Mouse (Mus musculus): ENCODE data around the gene Trp53i11. TPM values are rescaled to one million over a fixed set of nuclear protein-coding genes. Genes with fewer than 3 reads are reported as not detected.

The Trp53i11 gene
- polyA plus RNA-seq, 1 experiment: 0.65 TPM

DNA sequence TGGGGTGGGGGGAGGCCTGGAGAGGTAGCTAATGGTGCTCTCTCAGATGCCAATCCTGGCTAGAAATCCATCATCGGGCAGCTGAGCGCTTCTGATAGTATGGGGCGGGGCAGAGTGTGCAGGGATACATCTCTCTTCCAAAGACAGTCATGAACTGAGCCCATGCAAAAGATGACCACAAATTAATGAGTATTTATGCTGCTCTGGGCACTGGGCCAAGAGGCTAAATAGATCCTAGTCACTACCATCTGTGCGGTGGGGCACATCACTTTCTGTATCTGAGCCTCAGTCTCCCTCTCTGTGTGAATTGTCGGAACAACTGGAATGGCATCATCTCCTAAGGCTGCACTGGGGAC, 16.5 kb upstream of the Trp53i11 start:
- Histone ChIP-seq H3K79me2 (ENCODE audit: control insufficient read depth, insufficient read depth) (no peaks in the 10 kb centered on the region), H3K4me3 (no peak overlapping the region), H3K27me3 (ENCODE audit: control insufficient read depth, insufficient read depth, insufficient read length) (peaks cover 51% of the 10 kb centered on the region), H3ac (ENCODE audit: control insufficient read depth, insufficient read length) (no peak overlapping the region), H3K36me3 (ENCODE audit: control insufficient read depth, insufficient read depth) (no peaks in the 10 kb centered on the region), H3K4me2 (ENCODE audit: low read depth) (no peak overlapping the region)
- TF ChIP-seq POLR2A (IDR thresholded peaks at IDR 0.05; ENCODE audit: insufficient read length, low read depth) (no peak), SRF (IDR thresholded peaks at IDR 0.05; ENCODE audit: control insufficient read depth, insufficient read length, low read depth) (no peak)

- Histone ChIP-seq H3K4me3 (no peak overlapping the region), H3K27me3 (ENCODE audit: control insufficient read depth, insufficient read depth, insufficient read length) (peaks cover 40% of the 10 kb centered on the region), H3K4me2 (ENCODE audit: low read depth) (no peak overlapping the region), H3K79me2 (ENCODE audit: control insufficient read depth, insufficient read depth) (no peaks in the 10 kb centered on the region), H3K36me3 (ENCODE audit: control insufficient read depth, insufficient read depth) (no peaks in the 10 kb centered on the region), H3ac (ENCODE audit: control insufficient read depth, insufficient read length) (no peak overlapping the region)
- TF ChIP-seq USF1 (IDR thresholded peaks at IDR 0.05; ENCODE audit: low read depth): no peak
- no peak for TF ChIP-seq REST (IDR thresholded peaks at IDR 0.05; ENCODE audit: insufficient read depth, insufficient read length)
- no peak for TF ChIP-seq POLR2AphosphoS2 (IDR thresholded peaks at IDR 0.05; ENCODE audit: insufficient read length, low read depth)
- no peak for TF ChIP-seq MYOD1 (IDR thresholded peaks at IDR 0.05; ENCODE audit: control insufficient read depth in 1 of 3, insufficient read length in 2 of 3, low read depth in 2 of 3)
- no peak for TF ChIP-seq SRF (IDR thresholded peaks at IDR 0.05; ENCODE audit: control insufficient read depth, insufficient read length, low read depth)
- TF ChIP-seq CEBPB (IDR thresholded peaks at IDR 0.05; ENCODE audit: insufficient read depth, poor library complexity, severe bottlenecking): no peak
- TF ChIP-seq MAX (IDR thresholded peaks at IDR 0.05; ENCODE audit: low read depth): no peak
- TF ChIP-seq E2F4 (IDR thresholded peaks at IDR 0.05; ENCODE audit: insufficient read depth): no peak
- no peak for TF ChIP-seq MYOG (IDR thresholded peaks at IDR 0.05; ENCODE audit: control insufficient read depth in 1 of 3, insufficient read depth in 1 of 3, insufficient read length in 2 of 3, low read depth in 2 of 3)
- no peak for TF ChIP-seq TCF12 (IDR thresholded peaks at IDR 0.05; ENCODE audit: insufficient read depth, poor library complexity, severe bottlenecking)
- no peak for TF ChIP-seq POLR2A (IDR thresholded peaks at IDR 0.05; ENCODE audit: insufficient read length, low read depth)
- no peak for TF ChIP-seq TCF3 (IDR thresholded peaks at IDR 0.05; ENCODE audit: insufficient read length, low read depth)
Observed at GRCm38 (mm10) chr2:93171929-93172328, 15.4 kb upstream of the Trp53i11 start.

- Histone ChIP-seq H3K79me2 (ENCODE audit: control insufficient read depth, insufficient read depth) (no peaks in the 10 kb centered on the region), H3K36me3 (ENCODE audit: control insufficient read depth, insufficient read depth) (no peaks in the 10 kb centered on the region), H3K27me3 (ENCODE audit: control insufficient read depth, insufficient read depth, insufficient read length) (peaks cover 34% of the 10 kb centered on the region), H3ac (ENCODE audit: control insufficient read depth, insufficient read length) (no peak overlapping the region), H3K4me3 (no peak overlapping the region), H3K4me2 (ENCODE audit: low read depth) (no peak overlapping the region)
- TF ChIP-seq E2F4 (IDR thresholded peaks at IDR 0.05; ENCODE audit: insufficient read depth): no peak
- TF ChIP-seq USF1 (IDR thresholded peaks at IDR 0.05; ENCODE audit: low read depth): no peak
- TF ChIP-seq MAX (IDR thresholded peaks at IDR 0.05; ENCODE audit: low read depth): no peak
- no peak for TF ChIP-seq MYOD1 (IDR thresholded peaks at IDR 0.05; ENCODE audit: control insufficient read depth in 1 of 3, insufficient read length in 2 of 3, low read depth in 2 of 3)
- no peak for TF ChIP-seq TCF3 (IDR thresholded peaks at IDR 0.05; ENCODE audit: insufficient read length, low read depth)
- TF ChIP-seq SRF (IDR thresholded peaks at IDR 0.05; ENCODE audit: control insufficient read depth, insufficient read length, low read depth): no peak
- no peak for TF ChIP-seq MYOG (IDR thresholded peaks at IDR 0.05; ENCODE audit: control insufficient read depth in 1 of 3, insufficient read depth in 1 of 3, insufficient read length in 2 of 3, low read depth in 2 of 3)
- no peak for TF ChIP-seq CEBPB (IDR thresholded peaks at IDR 0.05; ENCODE audit: insufficient read depth, poor library complexity, severe bottlenecking)
Observed at GRCm38 (mm10) chr2:93172460-93172859, 14.9 kb upstream of the Trp53i11 start.

DNA sequence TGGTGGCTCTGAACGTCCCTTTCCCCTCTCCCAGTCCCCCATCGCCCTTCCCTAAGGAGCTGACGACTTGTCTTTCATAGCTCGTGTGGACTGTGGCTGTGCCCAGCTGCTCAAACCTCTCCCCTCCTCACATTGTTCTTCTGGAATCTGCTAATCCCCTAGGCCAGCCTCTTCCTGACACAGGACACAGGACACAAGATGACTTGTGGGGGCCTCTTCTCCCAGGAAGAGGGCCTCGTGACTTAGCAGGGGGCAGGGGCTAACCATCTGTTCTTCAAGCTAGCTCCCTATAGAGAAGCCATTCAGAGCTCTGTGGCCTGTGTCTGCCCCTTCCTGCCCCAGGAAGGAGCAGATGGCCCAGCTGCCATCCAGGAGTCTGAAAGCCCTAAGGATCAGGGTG, 13.2 kb upstream of the Trp53i11 start:
- H3K27me3 ChIP-seq (ENCODE audit: control insufficient read depth, insufficient read depth, insufficient read length): peaks cover 31% of the 10 kb centered on the region
- no peak overlapping the region for H3K4me2 ChIP-seq (ENCODE audit: low read depth)
- H3K79me2 ChIP-seq (ENCODE audit: control insufficient read depth, insufficient read depth): no peaks in the 10 kb centered on the region
- TF ChIP-seq REST (IDR thresholded peaks at IDR 0.05; ENCODE audit: insufficient read depth, insufficient read length): no peak
- no peak overlapping the region for H3K4me3 ChIP-seq
- no peak overlapping the region for H3ac ChIP-seq (ENCODE audit: control insufficient read depth, insufficient read length)
- H3K36me3 ChIP-seq (ENCODE audit: control insufficient read depth, insufficient read depth): no peaks in the 10 kb centered on the region

GRCm38 (mm10) chr2:93175278-93175677, 12.1 kb upstream of the Trp53i11 start:
- Histone ChIP-seq H3K4me3 (no peak overlapping the region), H3ac (ENCODE audit: control insufficient read depth, insufficient read length) (no peak overlapping the region), H3K36me3 (ENCODE audit: control insufficient read depth, insufficient read depth) (no peaks in the 10 kb centered on the region), H3K79me2 (ENCODE audit: control insufficient read depth, insufficient read depth) (no peaks in the 10 kb centered on the region), H3K27me3 (ENCODE audit: control insufficient read depth, insufficient read depth, insufficient read length) (peaks cover 38% of the 10 kb centered on the region), H3K4me2 (ENCODE audit: low read depth) (no peak overlapping the region)
- TF ChIP-seq TCF12 (IDR thresholded peaks at IDR 0.05; ENCODE audit: insufficient read depth, poor library complexity, severe bottlenecking) (no peak), MAX (IDR thresholded peaks at IDR 0.05; ENCODE audit: low read depth) (no peak), POLR2A (IDR thresholded peaks at IDR 0.05; ENCODE audit: insufficient read length, low read depth) (no peak)

DNA sequence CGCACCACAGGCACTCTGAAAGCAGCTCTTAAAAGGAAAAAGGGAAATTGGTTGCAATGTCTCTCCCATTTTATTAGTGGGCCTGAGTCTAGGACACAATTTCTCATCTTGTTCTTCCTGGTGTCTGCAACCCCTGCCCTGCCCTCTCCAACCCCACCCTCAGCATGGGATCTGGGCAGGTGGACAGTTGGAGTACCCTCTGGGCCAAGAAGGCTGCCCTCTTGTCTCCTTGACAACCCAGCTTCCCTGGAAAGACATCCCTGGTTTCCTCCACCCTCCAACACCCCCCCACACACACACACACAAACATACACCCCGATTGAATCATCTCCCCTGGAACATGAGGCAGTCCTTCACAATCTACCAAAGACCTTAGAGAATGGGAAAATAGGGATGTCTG, 11.6 kb upstream of the Trp53i11 start:
- Histone ChIP-seq H3ac (ENCODE audit: control insufficient read depth, insufficient read length) (no peak overlapping the region), H3K4me2 (ENCODE audit: low read depth) (no peak overlapping the region), H3K79me2 (ENCODE audit: control insufficient read depth, insufficient read depth) (no peaks in the 10 kb centered on the region), H3K27me3 (ENCODE audit: control insufficient read depth, insufficient read depth, insufficient read length) (peaks cover 37% of the 10 kb centered on the region), H3K36me3 (ENCODE audit: control insufficient read depth, insufficient read depth) (no peaks in the 10 kb centered on the region), H3K4me3 (no peak overlapping the region)
- TF ChIP-seq MYOD1 (IDR thresholded peaks at IDR 0.05; ENCODE audit: control insufficient read depth in 1 of 3, insufficient read length in 2 of 3, low read depth in 2 of 3) (no peak), MAX (IDR thresholded peaks at IDR 0.05; ENCODE audit: low read depth) (no peak), TCF12 (IDR thresholded peaks at IDR 0.05; ENCODE audit: insufficient read depth, poor library complexity, severe bottlenecking) (no peak), CEBPB (IDR thresholded peaks at IDR 0.05; ENCODE audit: insufficient read depth, poor library complexity, severe bottlenecking) (no peak), E2F4 (IDR thresholded peaks at IDR 0.05; ENCODE audit: insufficient read depth) (no peak), REST (IDR thresholded peaks at IDR 0.05; ENCODE audit: insufficient read depth, insufficient read length) (no peak), POLR2AphosphoS2 (IDR thresholded peaks at IDR 0.05; ENCODE audit: insufficient read length, low read depth) (no peak), POLR2A (IDR thresholded peaks at IDR 0.05; ENCODE audit: insufficient read length, low read depth) (no peak), SRF (IDR thresholded peaks at IDR 0.05; ENCODE audit: control insufficient read depth, insufficient read length, low read depth) (no peak), MYOG (IDR thresholded peaks at IDR 0.05; ENCODE audit: control insufficient read depth in 1 of 3, insufficient read depth in 1 of 3, insufficient read length in 2 of 3, low read depth in 2 of 3) (no peak), USF1 (IDR thresholded peaks at IDR 0.05; ENCODE audit: low read depth) (no peak), TCF3 (IDR thresholded peaks at IDR 0.05; ENCODE audit: insufficient read length, low read depth) (no peak)

Measured in myocyte (in vitro differentiated cells).